Mouse (Mus musculus): ENCODE results near the gene Pld3.

Pld3 gene

GRCm38 (mm10) chr7:27552931-27553513, at the start of gene Pld3, which contains the start of gene 2310022A10Rik:
Gene Pld3 (minus strand): TSS chr7:27553218.
Gene 2310022A10Rik (plus strand): TSS chr7:27553233.
- DNase-seq (ENCODE audit: low spot score in 2 of 2) = peak; percentile 82 to 89

- no peak for DNase-seq (ENCODE audit: low spot score in 2 of 2)
These were observed 49.1 kb upstream of the Pld3 start for GRCm38 (mm10) chr7:27602161-27602560.

GRCm38 (mm10) chr7:27601628-27602027, 48.6 kb upstream of the Pld3 start:
- DNase-seq (ENCODE audit: low spot score in 2 of 2) = peak in 1 of 2 experiments; percentile 50

GRCm38 (mm10) chr7:27598053-27598452, 45.0 kb upstream of the Pld3 start:
- no peak for DNase-seq (ENCODE audit: low spot score in 2 of 2)

- no peak for DNase-seq (ENCODE audit: low spot score in 2 of 2)
These were observed 43.8 kb upstream of the Pld3 start for GRCm38 (mm10) chr7:27596586-27597503.

- DNase-seq (ENCODE audit: low spot score in 2 of 2) = no peak
These were observed 40.1 kb upstream of the Pld3 start for GRCm38 (mm10) chr7:27592934-27593645.

- DNase-seq (ENCODE audit: low spot score in 2 of 2) = no peak
These were observed 39.4 kb upstream of the Pld3 start for GRCm38 (mm10) chr7:27592217-27592929.

- peak; percentile 82 to 91 for DNase-seq (ENCODE audit: low spot score in 2 of 2)
These were observed 38.5 kb upstream of the Pld3 start, which contains the start of gene Akt2 for GRCm38 (mm10) chr7:27591266-27592216. Gene Akt2 (plus strand): TSS chr7:27591552.

- DNase-seq (ENCODE audit: low spot score in 2 of 2) = no peak
These were observed 37.7 kb upstream of the Pld3 start for GRCm38 (mm10) chr7:27590566-27591213.

- no peak for DNase-seq (ENCODE audit: low spot score in 2 of 2)
These were observed 37.1 kb upstream of the Pld3 start for GRCm38 (mm10) chr7:27590088-27590487.

- DNase-seq (ENCODE audit: low spot score in 2 of 2) = no peak
These were observed 34.7 kb upstream of the Pld3 start for GRCm38 (mm10) chr7:27587741-27588140.

GRCm38 (mm10) chr7:27586861-27587260, 33.8 kb upstream of the Pld3 start:
- no peak for DNase-seq (ENCODE audit: low spot score in 2 of 2)

GRCm38 (mm10) chr7:27580380-27581174, 27.6 kb upstream of the Pld3 start:
- no peak for DNase-seq (ENCODE audit: low spot score in 2 of 2)

- no peak for DNase-seq (ENCODE audit: low spot score in 2 of 2)
These were observed 25.4 kb upstream of the Pld3 start for GRCm38 (mm10) chr7:27578465-27578864.

- DNase-seq (ENCODE audit: low spot score in 2 of 2) = no peak
These were observed 24.6 kb upstream of the Pld3 start for GRCm38 (mm10) chr7:27577589-27577988.

- peak in 1 of 2 experiments; percentile 26 for DNase-seq (ENCODE audit: low spot score in 2 of 2)
These were observed 23.9 kb upstream of the Pld3 start for GRCm38 (mm10) chr7:27576914-27577313.

GRCm38 (mm10) chr7:27574124-27574880, 21.3 kb upstream of the Pld3 start:
- DNase-seq (ENCODE audit: low spot score in 2 of 2) = no peak

GRCm38 (mm10) chr7:27572133-27572532, 19.1 kb upstream of the Pld3 start:
- no peak for DNase-seq (ENCODE audit: low spot score in 2 of 2)
